ENCODE assay signal across 23 mouse cellular contexts in genomic region chr11:109413617-109414016, GRCm38 (mm10). TPM values are rescaled to one million over a fixed set of nuclear protein-coding genes. Genes with fewer than 3 reads are reported as not detected.
"Had no signal": no experiment of that assay in that cellular context is flagged by ENCODE, and none has a peak within 500 bp of the region (broad histone marks: within the 10 kb centered on the region; RNA-seq: fewer than 3 reads in every experiment).

Gene 9930022D16Rik, plus strand, starts transcription at chr11:109413917.

- H3K27ac ChIP-seq: kidney, embryonic 15.5 days; limb, embryonic 13.5 days; midbrain, embryonic 10.5 days; midbrain, embryonic 15.5 days; neural tube, embryonic 12.5 days; stomach, embryonic 15.5 days had no signal

- H3K4me1 ChIP-seq: kidney, embryonic 15.5 days; limb, embryonic 13.5 days; midbrain, embryonic 10.5 days; midbrain, embryonic 15.5 days; neural tube, embryonic 12.5 days; stomach, embryonic 15.5 days had no signal

- H3K27me3 ChIP-seq: kidney, embryonic 15.5 days; limb, embryonic 13.5 days; midbrain, embryonic 15.5 days; neural tube, embryonic 12.5 days; stomach, embryonic 15.5 days had no signal

- H3K9me3 ChIP-seq: kidney, embryonic 15.5 days; midbrain, embryonic 10.5 days; midbrain, embryonic 15.5 days; neural tube, embryonic 12.5 days; stomach, embryonic 15.5 days had no signal

- H3K9ac ChIP-seq: kidney, embryonic 15.5 days; limb, embryonic 13.5 days; midbrain, embryonic 15.5 days; neural tube, embryonic 12.5 days; stomach, embryonic 15.5 days had no signal

- H3K4me2 ChIP-seq: kidney, embryonic 15.5 days; limb, embryonic 13.5 days; liver, embryonic 11.5 days; midbrain, embryonic 15.5 days; neural tube, embryonic 12.5 days; stomach, embryonic 15.5 days had no signal

- DNase-seq: kidney, adult 2 months; kidney, postnatal 25 days; layer of hippocampus, adult 9-11 months; layer of hippocampus, postnatal 36 days; lung, adult 18-20 months; lung, postnatal 36 days; retina, postnatal 1 day; right cerebral cortex, postnatal 4 days; spleen, adult 18-20 months; thymus, adult 2 months; thymus, postnatal 25 days had no signal

- ATAC-seq: intestine, embryonic 16.5 days; midbrain, embryonic 15.5 days had no signal

- H3K4me3 ChIP-seq: kidney, embryonic 15.5 days; limb, embryonic 13.5 days; midbrain, embryonic 10.5 days; midbrain, embryonic 15.5 days; neural tube, embryonic 12.5 days; stomach, embryonic 15.5 days had no signal

- H3K36me3 ChIP-seq: kidney, embryonic 15.5 days; limb, embryonic 13.5 days; midbrain, embryonic 10.5 days; midbrain, embryonic 15.5 days; neural tube, embryonic 12.5 days; stomach, embryonic 15.5 days had no signal

RNA-seq across cellular contexts. Expression of gene 9930022D16Rik, which starts in this region (rescaled TPM):
- total RNA-seq: layer of hippocampus, postnatal 36 days; left cerebral cortex, adult 8-10 months; left cerebral cortex, postnatal 25 days had no signal
- polyA plus RNA-seq: intestine, embryonic 16.5 days; kidney, adult 2 months; kidney, embryonic 15.5 days; limb, embryonic 13.5 days; liver, embryonic 11.5 days; lung, embryonic 16.5 days; midbrain, embryonic 10.5 days; midbrain, embryonic 15.5 days; neural tube, embryonic 12.5 days; stomach, embryonic 15.5 days; testis, adult 2 months; thymus, adult 2 months had no signal
